Comparison of ENCODE assay signal across 23 mouse cellular contexts in the genomic region with DNA sequence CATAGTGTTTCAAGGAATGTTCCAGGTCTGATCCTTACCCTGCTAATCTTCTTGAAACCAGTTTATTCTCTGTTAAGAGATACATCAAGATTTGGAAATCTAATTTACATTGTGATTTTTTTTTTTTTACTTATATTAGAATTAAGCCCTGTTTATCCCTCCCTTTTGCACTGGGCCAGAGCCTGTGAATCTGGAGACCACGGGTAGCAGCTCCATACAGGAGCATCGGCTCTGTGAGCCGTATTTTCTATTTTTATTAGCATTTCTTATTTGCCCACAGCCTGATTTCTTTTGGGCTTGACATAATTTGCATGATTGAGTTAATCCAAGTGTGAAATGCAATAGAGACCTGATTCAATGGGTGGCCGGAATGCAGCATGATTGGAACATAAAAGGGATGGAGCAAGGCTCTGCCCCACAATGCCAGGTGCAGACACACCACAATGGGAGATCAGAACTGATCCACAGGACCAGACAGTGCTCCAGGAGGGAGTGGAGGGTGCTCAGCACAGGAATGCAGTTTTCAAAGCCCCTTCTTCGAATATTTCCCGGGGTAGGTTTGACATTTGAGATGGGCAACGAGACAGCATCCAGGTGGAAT.
DNase-seq lines count a peak whose midpoint lies in the region; ATAC-seq lines count a peak whose summit lies in the region.
"Had no signal": no experiment of that assay in that cellular context is flagged by ENCODE, and none has a peak within 500 bp of the region (broad histone marks: within the 10 kb centered on the region; RNA-seq: fewer than 3 reads in every experiment).

No protein-coding gene starts in this region.

- H3K9me3 ChIP-seq in forebrain, embryonic 14.5 days (replicated peaks; ENCODE audit: control insufficient read depth, low read length), result no peaks in the 10 kb centered on the region
- no peaks in the 10 kb centered on the region for H3K9me3 ChIP-seq in forebrain, embryonic 10.5 days
- no peaks in the 10 kb centered on the region for H3K9me3 ChIP-seq in midbrain, embryonic 12.5 days
- no peaks in the 10 kb centered on the region for H3K9me3 ChIP-seq in midbrain, embryonic 10.5 days (replicated peaks)
- H3K9me3 ChIP-seq: embryonic facial prominence, embryonic 13.5 days; forebrain, embryonic 13.5 days; G1E; heart, embryonic 10.5 days; hindbrain, embryonic 15.5 days had no signal

- no peak overlapping the region for H3K9ac ChIP-seq in forebrain, embryonic 14.5 days (ENCODE audit: low read length)
- H3K9ac ChIP-seq in midbrain, embryonic 12.5 days (replicated peaks), result no peak overlapping the region
- H3K9ac ChIP-seq: embryonic facial prominence, embryonic 13.5 days; forebrain, embryonic 13.5 days; hindbrain, embryonic 15.5 days had no signal

- H3K4me1 ChIP-seq in forebrain, embryonic 14.5 days (ENCODE audit: control insufficient read depth, insufficient read depth, low read length), result peaks cover 2% of the 10 kb centered on the region; the same call in 1 of the 2 replicates
- peaks cover 29% of the 10 kb centered on the region for H3K4me1 ChIP-seq in forebrain, embryonic 10.5 days
- peaks cover 11% of the 10 kb centered on the region; the same call in 1 of the 2 replicates for H3K4me1 ChIP-seq in midbrain, embryonic 12.5 days
- H3K4me1 ChIP-seq in midbrain, embryonic 10.5 days, result peaks cover 21% of the 10 kb centered on the region
- H3K4me1 ChIP-seq: heart, embryonic 10.5 days had no signal

- no peaks in the 10 kb centered on the region for H3K36me3 ChIP-seq in forebrain, embryonic 14.5 days (ENCODE audit: control insufficient read depth, insufficient read depth, low read length)
- H3K36me3 ChIP-seq in forebrain, embryonic 10.5 days (replicated peaks), result no peaks in the 10 kb centered on the region
- H3K36me3 ChIP-seq in midbrain, embryonic 12.5 days, result no peaks in the 10 kb centered on the region
- no peaks in the 10 kb centered on the region for H3K36me3 ChIP-seq in midbrain, embryonic 10.5 days
- H3K36me3 ChIP-seq: embryonic facial prominence, embryonic 13.5 days; G1E; heart, embryonic 10.5 days; hindbrain, embryonic 15.5 days had no signal

- no peak overlapping the region for H3K27ac ChIP-seq in forebrain, embryonic 14.5 days (ENCODE audit: low read depth, low read length)
- no peak overlapping the region for H3K27ac ChIP-seq in forebrain, embryonic 10.5 days
- peak overlapping the region; percentile 15; the same call in 1 of the 2 replicates for H3K27ac ChIP-seq in midbrain, embryonic 12.5 days (replicated peaks)
- no peak overlapping the region for H3K27ac ChIP-seq in midbrain, embryonic 10.5 days (replicated peaks)
- H3K27ac ChIP-seq: embryonic facial prominence, embryonic 13.5 days; forebrain, embryonic 13.5 days; heart, embryonic 10.5 days; hindbrain, embryonic 15.5 days had no signal

- peak; percentile 7 for DNase-seq in forebrain, embryonic 14.5 days (ENCODE audit: low spot score)
- DNase-seq in forebrain, embryonic 10.5 days (ENCODE audit: extremely low spot score, low spot score), result no peak
- DNase-seq in midbrain, embryonic 10.5 days (ENCODE audit: low spot score), result no peak
- DNase-seq in retina, embryonic 14.5 days (ENCODE audit: low spot score), result peak; percentile 73
- no peak for DNase-seq in kidney, postnatal 10 days
- DNase-seq in T-cell, adult 2 months (ENCODE audit: low spot score), result no peak
- DNase-seq: adrenal gland, postnatal 14 days; B cell, adult 2 months; cerebellum, adult 18-20 months; cerebellum, adult 9-11 months; cerebellum, postnatal 36 days; heart, adult 18-20 months; heart, postnatal 10 days; heart, postnatal 4 days had no signal

- H3K4me2 ChIP-seq in forebrain, embryonic 14.5 days (ENCODE audit: low read length), result no peak overlapping the region
- no peak overlapping the region for H3K4me2 ChIP-seq in midbrain, embryonic 12.5 days (replicated peaks)
- H3K4me2 ChIP-seq: embryonic facial prominence, embryonic 13.5 days; forebrain, embryonic 13.5 days; hindbrain, embryonic 15.5 days had no signal

- H3K4me3 ChIP-seq in forebrain, embryonic 14.5 days (ENCODE audit: low read depth, low read length), result no peak overlapping the region
- H3K4me3 ChIP-seq in forebrain, embryonic 10.5 days, result no peak overlapping the region
- H3K4me3 ChIP-seq in midbrain, embryonic 12.5 days, result no peak overlapping the region
- H3K4me3 ChIP-seq in midbrain, embryonic 10.5 days, result no peak overlapping the region
- H3K4me3 ChIP-seq: embryonic facial prominence, embryonic 13.5 days; forebrain, embryonic 13.5 days; heart, embryonic 10.5 days; hindbrain, embryonic 15.5 days had no signal

- 19% methylated on average over 7 of the region's 7 CpGs for WGBS in forebrain, embryonic 14.5 days
- 41% methylated on average over 7 of the region's 7 CpGs for WGBS in forebrain, embryonic 10.5 days
- 33% methylated on average over 7 of the region's 7 CpGs for WGBS in midbrain, embryonic 12.5 days
- 59% methylated on average over 7 of the region's 7 CpGs for whole genome bisulfite sequencing in midbrain, embryonic 10.5 days

- H3K27me3 ChIP-seq in forebrain, embryonic 14.5 days (replicated peaks; ENCODE audit: control insufficient read depth, insufficient read depth, low read length), result no peaks in the 10 kb centered on the region
- peaks cover 19% of the 10 kb centered on the region for H3K27me3 ChIP-seq in forebrain, embryonic 10.5 days (ENCODE audit: poor library complexity, severe bottlenecking)
- H3K27me3 ChIP-seq in midbrain, embryonic 12.5 days, result peaks cover 7% of the 10 kb centered on the region; the same call in 1 of the 2 replicates
- H3K27me3 ChIP-seq in midbrain, embryonic 10.5 days (ENCODE audit: low read depth, poor library complexity, severe bottlenecking), result peaks cover 6% of the 10 kb centered on the region; the same call in 1 of the 2 replicates
- H3K27me3 ChIP-seq: forebrain, embryonic 13.5 days had no signal

- no peak for ATAC-seq in forebrain, embryonic 14.5 days
- ATAC-seq in midbrain, embryonic 12.5 days (ENCODE audit: low FRiP score, low read depth), result peak; percentile 84
- ATAC-seq: activated CD4-positive, CD25-positive, alpha-beta regulatory T cell, adult 4 months; CD4-positive, CD25-positive, alpha-beta regulatory T cell, adult 4 months; forebrain, embryonic 13.5 days; inflammation-experienced regulatory T-cells, adult 6 months had no signal

Comparison
In these comparisons a context has a peak if more than half of its experiments do, and no peak if none do; other contexts are left out.
1. DNase-seq: peak in forebrain, embryonic 14.5 days (single experiment) and retina, embryonic 14.5 days (single experiment); none in forebrain, embryonic 10.5 days (single experiment), midbrain, embryonic 10.5 days (single experiment), kidney, postnatal 10 days (single experiment) and T-cell, adult 2 months (single experiment).